Mouse (Mus musculus) hindbrain, embryonic 10.5 days (tissue): ENCODE measurements around the gene Alox12. TPM values are rescaled to one million over a fixed set of nuclear protein-coding genes. Genes with fewer than 3 reads are reported as not detected.
A peak's percentile ranks its signal among the peaks of the same experiment; 100 is the strongest.

Experiments
- DNase-seq: peaks from one replicate; pipeline ENCODE4 v3.0.0-alpha.2; 2017; ENCODE audit warnings: low spot score
- H3K27ac ChIP-seq: fragments of 300-500 bp; sonication (generic); 2 replicates; pipeline ENCODE4 v1.5.1; 2016; ENCODE audit warnings: mild to moderate bottlenecking, moderate library complexity
- H3K27me3 ChIP-seq: fragments of 300-500 bp; sonication (generic); 2 replicates; pipeline ENCODE4 v1.6.1; 2016; ENCODE audit warnings: mild to moderate bottlenecking; ENCODE audit not compliant: poor library complexity, insufficient read depth, severe bottlenecking
- H3K36me3 ChIP-seq: fragments of 300-500 bp; sonication (generic); 2 replicates; pipeline ENCODE4 v1.6.1; 2016; ENCODE audit warnings: mild to moderate bottlenecking, moderate library complexity
- H3K4me1 ChIP-seq: fragments of 300-500 bp; sonication (generic); replicated peaks from 2 replicates; pipeline ENCODE4 v1.6.1; 2016; ENCODE audit warnings: mild to moderate bottlenecking
- H3K4me3 ChIP-seq: fragments of 300-500 bp; sonication (generic); 2 replicates; pipeline ENCODE4 v1.5.1; 2016; ENCODE audit warnings: mild to moderate bottlenecking, moderate library complexity
- H3K9me3 ChIP-seq: fragments of 300-500 bp; sonication (generic); 2 replicates; pipeline ENCODE4 v1.6.1; 2016; ENCODE audit warnings: mild to moderate bottlenecking, moderate library complexity
- WGBS: fragments of 180-500 bp; shearing (Covaris S2); methylation state at CpG from one replicate; pipeline ENCODE4 v1.1.7; 2016; 5-methylcytosine and 5-hydroxymethylcytosine counted together
- microRNA counts: library from miRNA; unstranded; fragments of <30 nt; microRNA quantifications from one replicate; lab custom pipeline; 2017
- polyA plus RNA-seq: library from polyadenylated mRNA; unstranded; fragments of >200 nt; fragmentation: Nextera tagmentation; extraction: Ambion mirVana; gene quantifications from 2 replicates; pipeline ENCODE4 v1.2.1, GENCODE M21; 2016

Gene Alox12
- polyA plus RNA-seq, 1 experiment from 2014 or later: 3.7 TPM

DNA sequence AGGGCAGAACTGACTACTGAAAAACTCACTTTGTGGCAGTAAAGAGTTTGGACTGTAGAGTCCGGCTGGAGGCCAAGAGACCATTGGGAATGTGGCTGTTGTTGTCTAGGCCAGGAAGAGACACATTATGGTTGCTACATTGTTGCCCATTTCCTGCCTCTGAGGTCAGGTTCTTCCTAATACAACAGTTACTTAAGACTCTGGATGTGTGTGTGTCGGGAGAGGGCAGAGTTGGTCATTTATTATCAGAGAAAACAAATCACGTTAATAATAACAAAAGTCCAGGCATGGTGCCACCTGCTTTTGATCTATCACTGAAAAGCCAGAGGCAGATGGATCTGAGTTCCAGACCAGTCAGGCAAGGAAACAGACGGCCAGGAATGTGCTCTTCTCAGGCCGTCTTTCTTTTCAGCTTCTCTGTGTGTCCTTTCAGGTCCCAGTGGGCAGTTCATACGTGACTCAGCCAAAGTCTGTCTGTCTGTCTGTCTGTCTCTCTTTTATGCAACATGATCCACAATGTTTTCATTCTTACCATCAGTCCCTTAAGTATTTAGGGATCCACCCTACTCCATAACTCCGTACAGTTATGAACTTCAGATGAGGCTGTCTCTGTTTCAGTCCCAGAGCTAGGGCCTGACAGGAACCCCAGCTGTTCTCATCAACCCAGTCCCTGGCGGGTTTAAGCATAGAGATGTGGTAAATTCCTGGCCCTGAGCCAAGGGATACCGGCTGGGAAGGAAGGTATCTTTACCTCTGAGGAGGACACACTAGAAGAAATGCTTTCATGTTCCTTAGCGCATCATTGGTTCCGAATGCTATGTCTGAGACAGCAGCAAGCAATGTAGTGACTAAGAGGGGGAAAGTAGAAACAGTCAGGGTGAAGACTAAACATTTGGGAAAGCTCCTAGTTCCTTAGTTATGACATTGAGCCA, 61.5 kb downstream of the Alox12 start:
- no peak for DNase-seq
- Histone ChIP-seq H3K4me1 (no peaks in the 10 kb centered on the region), H3K36me3 (no peaks in the 10 kb centered on the region), H3K9me3 (no peaks in the 10 kb centered on the region), H3K27ac (no peak overlapping the region), H3K27me3 (no peaks in the 10 kb centered on the region), H3K4me3 (no peak overlapping the region)
- 63% methylated on average over 11 of the region's 11 CpGs for WGBS

DNA sequence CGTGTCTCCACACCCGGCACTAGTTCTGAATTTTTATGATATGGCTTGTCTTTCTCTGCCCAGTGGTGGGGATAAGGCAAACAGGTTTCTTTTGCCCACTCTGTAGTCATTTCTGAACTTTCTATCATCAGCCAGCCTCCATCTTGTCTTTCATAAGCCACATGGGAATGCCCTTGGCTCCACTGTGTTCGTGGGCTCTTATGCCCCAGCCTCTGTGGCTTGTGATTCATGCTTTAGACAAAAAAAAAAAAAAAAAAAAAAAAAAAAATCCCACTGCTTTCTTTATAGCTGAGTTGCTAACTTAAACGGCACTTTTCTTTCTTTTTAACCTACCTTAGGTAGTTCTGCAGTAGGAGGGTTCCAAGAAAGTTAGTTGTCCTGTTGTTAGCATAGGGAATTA, 63.0 kb downstream of the Alox12 start:
- H3K27me3 ChIP-seq: no peaks in the 10 kb centered on the region
- no peak overlapping the region for H3K4me3 ChIP-seq
- no peaks in the 10 kb centered on the region for H3K9me3 ChIP-seq
- DNase-seq: no peak
- no peaks in the 10 kb centered on the region for H3K4me1 ChIP-seq
- no peak overlapping the region for H3K27ac ChIP-seq
- no peaks in the 10 kb centered on the region for H3K36me3 ChIP-seq
- WGBS: 85% methylated on average over 4 of the region's 4 CpGs

MicroRNAs within 50 kb of the gene (microRNA counts, 519-probe panel; counts per million panel counts)
- microRNA mmu-miR-195 (lab: Ali Mortazavi, UCI) (1,255 counts per million, percentile 77 among the panel's probes with 10 or more counts), microRNA mmu-miR-497 (lab: Ali Mortazavi, UCI) (1,255 counts per million, percentile 77 among the panel's probes with 10 or more counts)

Other genes starting within 250 kb of the Alox12 start
- 44.9 and 51.7 TPM in 2 replicates for gene Acadvl, start 239.9 kb downstream of the Alox12 start, polyA plus RNA-seq
- gene Dlg4, start 238.4 kb downstream of the Alox12 start, polyA plus RNA-seq: 16.4 and 19.9 TPM in 2 replicates
- gene Asgr1, start 201.3 kb downstream of the Alox12 start, polyA plus RNA-seq: 0.68 and 1.3 TPM in 2 replicates
- 0.51 TPM in 1 of 2 replicates, not detected in the other for gene Asgr2, start 162.7 kb downstream of the Alox12 start, polyA plus RNA-seq
- not detected in 2 replicates for gene Mgl2, start 125.0 kb downstream of the Alox12 start, polyA plus RNA-seq
- gene Clec10a, start 99.2 kb downstream of the Alox12 start, polyA plus RNA-seq: 0.35 and 0.81 TPM in 2 replicates
- gene Slc16a11, start 42.6 kb downstream of the Alox12 start, polyA plus RNA-seq: 0.93 and 1.5 TPM in 2 replicates
- gene Slc16a13, start 34.3 kb downstream of the Alox12 start, polyA plus RNA-seq: 15.7 and 18.0 TPM in 2 replicates
- 5.5 and 5.6 TPM in 2 replicates for gene Bcl6b, start 25.6 kb downstream of the Alox12 start, polyA plus RNA-seq
- gene 0610010K14Rik, start 17.4 kb downstream of the Alox12 start, polyA plus RNA-seq: 240 and 261 TPM in 2 replicates
- 10.0 and 14.5 TPM in 2 replicates for gene Gm21988, start 15.5 kb downstream of the Alox12 start, polyA plus RNA-seq
- gene Rnasek, start 15.5 kb downstream of the Alox12 start, polyA plus RNA-seq: 125 and 171 TPM in 2 replicates
- gene Alox12e, start 67.3 kb upstream of the Alox12 start, polyA plus RNA-seq: not detected in 2 replicates
- gene Alox15, start 96.7 kb upstream of the Alox12 start, polyA plus RNA-seq: 0.06 and 0.16 TPM in 2 replicates
- gene Pelp1, start 154.7 kb upstream of the Alox12 start, polyA plus RNA-seq: 50.6 and 53.0 TPM in 2 replicates
- 31.1 and 32.7 TPM in 2 replicates for gene Arrb2, start 177.3 kb upstream of the Alox12 start, polyA plus RNA-seq
- 48.3 and 49.2 TPM in 2 replicates for gene Med11, start 196.6 kb upstream of the Alox12 start, polyA plus RNA-seq
- gene Zmynd15, start 204.1 kb upstream of the Alox12 start, polyA plus RNA-seq: 0.25 and 0.30 TPM in 2 replicates
- 0.31 and 0.41 TPM in 2 replicates for gene Cxcl16, start 204.6 kb upstream of the Alox12 start, polyA plus RNA-seq
- gene Tm4sf5, start 249.9 kb upstream of the Alox12 start, polyA plus RNA-seq: 0.52 TPM in 1 of 2 replicates, not detected in the other